Mouse (Mus musculus): Measurements from ENCODE around the gene Zfp518a. TPM values are rescaled to one million over a fixed set of nuclear protein-coding genes. Genes with fewer than 3 reads are reported as not detected.

The Zfp518a gene
- total RNA-seq, 2 experiments from 2014 or later: 15.0 to 15.6 TPM

GRCm38 (mm10) chr19:40964936-40965850 lies 70.7 kb downstream of the Zfp518a start:
- no peak for ATAC-seq (replicated peaks; ENCODE audit: low FRiP score, low TSS enrichment, poor library complexity, severe bottlenecking)

Other genes with a start within 250 kb of the Zfp518a start
- 1.6 TPM in 1 of 2 replicates, not detected in the other for gene Cc2d2b, start 146.0 kb upstream of the Zfp518a start, total RNA-seq (2014; fragmentation: Nextera tagmentation)
- gene Cc2d2b, start 146.0 kb upstream of the Zfp518a start, total RNA-seq (2017): 3.3 and 11.4 TPM in 2 replicates
- 3.8 and 4.6 TPM in 2 replicates for gene Ccnj, start 63.4 kb upstream of the Zfp518a start, total RNA-seq (2014; fragmentation: Nextera tagmentation)
- 4.4 and 6.2 TPM in 2 replicates for gene Ccnj, start 63.4 kb upstream of the Zfp518a start, total RNA-seq (2017)
- gene Blnk, start 99.8 kb downstream of the Zfp518a start, total RNA-seq (2014; fragmentation: Nextera tagmentation): 0.89 and 26.4 TPM in 2 replicates
- gene Blnk, start 99.8 kb downstream of the Zfp518a start, total RNA-seq (2017): 0.65 and 0.75 TPM in 2 replicates
- 3.4 and 40.7 TPM in 2 replicates for gene Dntt, start 134.6 kb downstream of the Zfp518a start, total RNA-seq (2014; fragmentation: Nextera tagmentation)
- gene Dntt, start 134.6 kb downstream of the Zfp518a start, total RNA-seq (2017): 10.3 and 10.6 TPM in 2 replicates
- not detected in 2 replicates for gene Opalin, start 182.4 kb downstream of the Zfp518a start, total RNA-seq (2014; fragmentation: Nextera tagmentation)
- not detected in 2 replicates for gene Opalin, start 182.4 kb downstream of the Zfp518a start, total RNA-seq (2017)